Mouse (Mus musculus) thymus, adult 2 months (tissue): Measurements from ENCODE around the gene Ostm1.

Experiments
- CTCF ChIP-seq: fragments of 200-500 bp; IDR thresholded peaks from 2 replicates; pipeline ENCODE4 v1.5.1; 2012; ENCODE audit warnings: mild to moderate bottlenecking, control low read depth, low read length, moderate library complexity, borderline replicate concordance; ENCODE audit not compliant: control insufficient read depth, poor library complexity, insufficient read depth; ENCODE audit errors: extremely low read depth
- POLR2A ChIP-seq: fragments of 200-500 bp; IDR thresholded peaks from 2 replicates; pipeline ENCODE4 v1.6.1; 2012; ENCODE audit warnings: mild to moderate bottlenecking, low read length, control low read depth, moderate library complexity; ENCODE audit not compliant: control insufficient read depth, poor library complexity, insufficient read depth; ENCODE audit errors: extremely low read depth

GRCm38 (mm10) chr10:42630596-42631355, 47.2 kb downstream of the Ostm1 start:
- no peak for TF ChIP-seq CTCF
- no peak for TF ChIP-seq POLR2A
